Mouse (Mus musculus) bone marrow, adult 2 months (tissue): ENCODE measurements around the gene Cdipt. TPM values are rescaled to one million over a fixed set of nuclear protein-coding genes. Genes with fewer than 3 reads are reported as not detected.
A peak's percentile ranks its signal among the peaks of the same experiment; 100 is the strongest.

Experiments
- H3K27ac ChIP-seq: fragments of 200-500 bp; 2 replicates; pipeline ENCODE4 v1.5.1; 2012; ENCODE audit warnings: low read depth, mild to moderate bottlenecking, control low read depth, inconsistent platforms, low read length; ENCODE audit not compliant: control insufficient read depth, poor library complexity, insufficient read depth
- H3K4me1 ChIP-seq: fragments of 200-500 bp; 2 replicates; pipeline ENCODE4 v1.6.1; 2011; ENCODE audit warnings: low read length; ENCODE audit not compliant: control insufficient read depth, insufficient read depth
- H3K4me3 ChIP-seq: fragments of 200-500 bp; replicated peaks from 2 replicates; pipeline ENCODE3; 2011; ENCODE audit warnings: mild to moderate bottlenecking, low read depth, low read length, control low read depth; ENCODE audit not compliant: control insufficient read depth
- CTCF ChIP-seq: fragments of 200-500 bp; IDR thresholded peaks from 2 replicates; pipeline ENCODE4 v1.5.1; 2011; ENCODE audit warnings: low read length, control low read depth; ENCODE audit not compliant: control insufficient read depth, insufficient read depth
- POLR2A ChIP-seq: fragments of 200-500 bp; IDR thresholded peaks from 2 replicates; pipeline ENCODE4 v1.6.1; 2011; ENCODE audit warnings: low read depth, mild to moderate bottlenecking, control low read depth, low read length, borderline replicate concordance; ENCODE audit not compliant: control insufficient read depth
- WGBS: fragments of 180-500 bp; shearing (Covaris S2); methylation state at CpG from one replicate; pipeline ENCODE4 v1.1.7; 2018; 5-methylcytosine and 5-hydroxymethylcytosine counted together
- polyA plus RNA-seq: library from polyadenylated mRNA; stranded (reverse); fragments of >200 nt; gene quantifications from 2 replicates; pipeline ENCODE4 v1.2.4, GENCODE M21; 2011; ENCODE audit warnings: low replicate concordance; ENCODE audit not compliant: missing spikeins, insufficient read depth, insufficient read length

Gene Cdipt
- polyA plus RNA-seq, 1 experiment = 89.1 TPM

- TF ChIP-seq CTCF = no peak
- TF ChIP-seq POLR2A = no peak
- 64% methylated on average over 6 of the region's 6 CpGs for WGBS
- H3K4me3 ChIP-seq = no peak overlapping the region
- H3K27ac ChIP-seq = no peak overlapping the region
- H3K4me1 ChIP-seq = peaks cover 2% of the 10 kb centered on the region; the same call in 1 of the 2 replicates
Measured at GRCm38 (mm10) chr7:126978841-126979240, 3.1 kb downstream of the Cdipt start.

GRCm38 (mm10) chr7:126981601-126982000, 5.9 kb downstream of the Cdipt start:
- Histone ChIP-seq H3K4me3 (no peak overlapping the region), H3K4me1 (peaks cover 2% of the 10 kb centered on the region; the same call in 1 of the 2 replicates), H3K27ac (no peak overlapping the region)
- TF ChIP-seq CTCF (no peak), POLR2A (no peak)
- WGBS = 80% methylated on average over 2 of the region's 2 CpGs

- TF ChIP-seq POLR2A = no peak
- no peak for TF ChIP-seq CTCF
- Histone ChIP-seq H3K4me1 (peaks cover under 1% of the 10 kb centered on the region; the same call in 1 of the 2 replicates), H3K27ac (no peak overlapping the region), H3K4me3 (no peak overlapping the region)
- WGBS = 56% methylated on average over 4 of the region's 4 CpGs
Measured at GRCm38 (mm10) chr7:126982054-126982453, 6.3 kb downstream of the Cdipt start.

- Histone ChIP-seq H3K27ac (no peak overlapping the region), H3K4me1 (no peaks in the 10 kb centered on the region; the same call in 1 of the 2 replicates), H3K4me3 (no peak overlapping the region)
- 86% methylated on average over 7 of the region's 7 CpGs for WGBS
- TF ChIP-seq CTCF (no peak), POLR2A (no peak)
Measured at GRCm38 (mm10) chr7:126983113-126983512, 7.4 kb downstream of the Cdipt start.

- Histone ChIP-seq H3K4me1 (no peaks in the 10 kb centered on the region; the same call in 1 of the 2 replicates), H3K27ac (no peak overlapping the region), H3K4me3 (no peak overlapping the region)
- 82% methylated on average over 10 of the region's 10 CpGs for WGBS
- TF ChIP-seq CTCF (no peak), POLR2A (no peak)
Measured at GRCm38 (mm10) chr7:126984667-126985444, 9.1 kb downstream of the Cdipt start.

GRCm38 (mm10) chr7:126986319-126986718, 10.6 kb downstream of the Cdipt start:
- Histone ChIP-seq H3K4me3 (no peak overlapping the region), H3K4me1 (no peaks in the 10 kb centered on the region), H3K27ac (no peak overlapping the region)
- 62% methylated on average over 9 of the region's 9 CpGs for WGBS
- peak; percentile 41; the same call in 1 of the 2 replicates for TF ChIP-seq CTCF
- TF ChIP-seq POLR2A = no peak

- WGBS = 81% methylated on average over 8 of the region's 8 CpGs
Measured at GRCm38 (mm10) chr7:126988816-126989215, 13.1 kb downstream of the Cdipt start.

GRCm38 (mm10) chr7:126996449-126996848, 20.7 kb downstream of the Cdipt start:
- 78% methylated on average over 4 of the region's 4 CpGs for WGBS
- no peak overlapping the region for H3K4me3 ChIP-seq
- no peak for TF ChIP-seq POLR2A
- no peak for TF ChIP-seq CTCF
- H3K4me1 ChIP-seq = no peaks in the 10 kb centered on the region
- no peak overlapping the region for H3K27ac ChIP-seq

More at GRCm38 (mm10) chr7:126988816-126989215, 13.1 kb downstream of the Cdipt start:
- no peaks in the 10 kb centered on the region for H3K4me1 ChIP-seq
- no peak overlapping the region for H3K4me3 ChIP-seq
- TF ChIP-seq CTCF (no peak), POLR2A (no peak)
- H3K27ac ChIP-seq = no peak overlapping the region
